Mouse (Mus musculus) bone marrow, adult 2 months (tissue): ENCODE data around the gene Eif5a2. TPM values are rescaled to one million over a fixed set of nuclear protein-coding genes. Genes with fewer than 3 reads are reported as not detected.

Experiments used
- H3K27ac ChIP-seq: fragments of 200-500 bp; 2 replicates; pipeline ENCODE4 v1.5.1; 2012; ENCODE audit warnings: low read depth, mild to moderate bottlenecking, control low read depth, inconsistent platforms, low read length; ENCODE audit not compliant: control insufficient read depth, poor library complexity, insufficient read depth
- H3K4me1 ChIP-seq: fragments of 200-500 bp; 2 replicates; pipeline ENCODE4 v1.6.1; 2011; ENCODE audit warnings: low read length; ENCODE audit not compliant: control insufficient read depth, insufficient read depth
- H3K4me3 ChIP-seq: fragments of 200-500 bp; replicated peaks from 2 replicates; pipeline ENCODE3; 2011; ENCODE audit warnings: mild to moderate bottlenecking, low read depth, low read length, control low read depth; ENCODE audit not compliant: control insufficient read depth
- CTCF ChIP-seq: fragments of 200-500 bp; IDR thresholded peaks from 2 replicates; pipeline ENCODE4 v1.5.1; 2011; ENCODE audit warnings: low read length, control low read depth; ENCODE audit not compliant: control insufficient read depth, insufficient read depth
- POLR2A ChIP-seq: fragments of 200-500 bp; IDR thresholded peaks from 2 replicates; pipeline ENCODE4 v1.6.1; 2011; ENCODE audit warnings: low read depth, mild to moderate bottlenecking, control low read depth, low read length, borderline replicate concordance; ENCODE audit not compliant: control insufficient read depth
- WGBS: fragments of 180-500 bp; shearing (Covaris S2); methylation state at CpG from one replicate; pipeline ENCODE4 v1.1.7; 2018; 5-methylcytosine and 5-hydroxymethylcytosine counted together
- polyA plus RNA-seq: library from polyadenylated mRNA; stranded (reverse); fragments of >200 nt; gene quantifications from 2 replicates; pipeline ENCODE4 v1.2.4, GENCODE M21; 2011; ENCODE audit warnings: low replicate concordance; ENCODE audit not compliant: missing spikeins, insufficient read depth, insufficient read length

Eif5a2 gene
- polyA plus RNA-seq, 1 experiment, result 1.5 TPM

DNA sequence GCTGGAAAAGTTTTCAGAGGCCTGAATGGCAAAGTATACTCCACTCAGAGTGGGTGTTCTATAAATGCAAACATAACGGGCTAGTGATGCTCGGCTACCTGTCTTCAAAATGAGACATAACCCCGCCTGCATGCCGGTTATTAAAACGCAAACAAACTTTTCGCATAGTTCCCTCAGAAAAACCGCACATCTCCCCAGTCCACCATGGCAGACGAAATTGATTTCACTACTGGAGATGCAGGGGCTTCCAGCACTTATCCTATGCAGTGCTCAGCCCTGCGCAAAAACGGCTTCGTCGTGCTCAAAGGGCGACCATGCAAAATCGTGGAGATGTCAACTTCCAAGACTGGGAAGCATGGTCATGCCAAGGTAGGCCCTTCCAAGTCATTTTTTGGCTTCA, 772 bp downstream of the Eif5a2 start:
- H3K4me3 ChIP-seq, result peak overlapping the region; percentile 62
- no peak overlapping the region for H3K27ac ChIP-seq
- TF ChIP-seq CTCF (no peak), POLR2A (no peak)
- 33% methylated on average over 14 of the region's 14 CpGs for WGBS
- peaks cover 1% of the 10 kb centered on the region; the same call in 1 of the 2 replicates for H3K4me1 ChIP-seq

DNA sequence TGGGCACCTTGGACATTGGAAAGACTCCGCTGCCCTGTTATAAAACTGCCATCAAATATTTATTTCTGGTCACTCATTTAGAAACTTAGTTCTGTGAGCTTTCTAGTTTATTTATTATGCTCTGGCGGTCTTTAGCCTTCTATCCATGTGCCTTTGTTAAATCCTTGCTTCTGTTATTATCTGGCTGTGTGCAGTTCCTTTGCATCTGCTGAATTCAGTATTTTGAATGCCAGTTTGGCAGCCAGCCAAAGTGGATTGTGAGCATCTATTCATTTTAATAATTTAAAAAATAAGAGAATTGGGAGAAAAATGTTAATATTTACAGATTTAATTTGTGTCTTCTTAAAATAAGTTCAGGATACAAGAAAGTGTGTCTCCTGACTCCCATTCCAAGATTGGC, 3.1 kb downstream of the Eif5a2 start:
- H3K4me3 ChIP-seq, result no peak overlapping the region
- H3K27ac ChIP-seq, result no peak overlapping the region
- no peak for TF ChIP-seq CTCF
- no peak for TF ChIP-seq POLR2A
- H3K4me1 ChIP-seq, result peaks cover 1% of the 10 kb centered on the region; the same call in 1 of the 2 replicates
- WGBS, result 81% methylated on average over 2 of the region's 2 CpGs

DNA sequence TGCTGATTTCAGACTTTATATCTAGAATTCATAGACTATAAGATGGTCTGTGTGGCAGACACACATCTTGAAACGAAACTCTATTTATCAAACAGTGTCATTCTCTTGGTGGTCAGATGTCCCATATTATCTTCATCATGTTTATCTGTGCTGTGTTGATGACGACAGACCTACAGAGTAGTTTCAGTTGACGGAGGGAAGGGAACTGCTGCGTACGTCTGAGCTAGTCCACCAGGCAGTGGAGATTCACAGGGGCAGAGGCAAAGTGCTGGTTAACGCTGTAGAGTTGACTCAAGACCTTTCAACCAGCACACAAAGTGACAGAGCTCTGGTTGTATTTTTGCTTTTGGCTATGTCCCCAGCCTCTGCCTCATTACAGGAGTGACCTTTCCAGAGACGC, 13.8 kb downstream of the Eif5a2 start:
- no peak for TF ChIP-seq POLR2A
- no peak for TF ChIP-seq CTCF

DNA sequence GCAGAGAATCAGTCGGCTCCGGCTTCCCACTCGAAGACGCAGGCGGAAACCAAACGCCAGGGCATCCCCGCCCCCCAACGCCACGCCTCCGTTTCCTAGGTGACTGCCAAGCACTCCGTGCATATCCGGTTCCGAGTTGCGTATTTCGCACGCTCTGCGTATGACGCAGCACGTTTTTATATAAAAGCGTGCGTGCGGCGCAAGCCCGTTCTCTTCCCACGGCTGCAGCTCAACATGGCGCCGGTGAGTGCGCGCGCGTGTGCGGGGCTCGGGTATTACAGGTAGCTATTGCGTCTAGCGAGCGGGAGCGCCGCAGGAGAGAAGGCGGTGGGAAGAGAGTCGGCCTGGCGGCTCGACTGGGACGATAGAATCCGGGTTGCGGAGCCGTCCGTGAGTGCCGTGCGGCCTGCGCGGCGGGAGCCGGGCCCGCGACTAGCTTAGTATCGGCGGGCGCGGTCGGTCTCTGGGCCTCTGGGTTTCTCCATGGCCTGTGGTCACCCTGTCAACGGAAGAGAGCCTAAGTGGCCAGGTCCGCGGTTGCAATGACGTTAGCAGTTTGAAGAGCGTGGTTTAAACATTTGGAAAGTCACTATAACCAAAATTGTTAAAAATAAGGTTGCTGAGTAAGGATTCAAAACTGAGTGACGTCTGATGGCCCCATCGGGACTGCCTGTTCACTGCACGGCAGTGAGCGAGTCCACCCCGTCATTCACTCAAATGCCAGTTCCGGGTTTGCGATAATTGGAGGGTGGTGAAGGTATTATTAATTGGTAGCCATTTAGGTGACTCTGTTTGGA, 24.4 kb downstream of the Eif5a2 start, which contains the start of gene Rpl22l1:
TSS of gene Rpl22l1 (plus strand) at position 136 of the 797 bp plus-strand sequence.
- under 1% methylated on average over 72 of the region's 72 CpGs for whole genome bisulfite sequencing
- peak within 1 kb of the TSS; percentile 71 for H3K27ac ChIP-seq
- peak within 1 kb of the TSS; percentile 91 for H3K4me3 ChIP-seq
- H3K4me1 ChIP-seq, result no peaks in the 10 kb centered on the region
- TF ChIP-seq CTCF (no peak), POLR2A (peak; percentile 97)

More for the DNA sequence above, 13.8 kb downstream of the Eif5a2 start:
- no peak overlapping the region for H3K4me3 ChIP-seq
- 74% methylated on average over 7 of the region's 7 CpGs for WGBS
- H3K27ac ChIP-seq, result no peak overlapping the region
- H3K4me1 ChIP-seq, result no peaks in the 10 kb centered on the region

DNA sequence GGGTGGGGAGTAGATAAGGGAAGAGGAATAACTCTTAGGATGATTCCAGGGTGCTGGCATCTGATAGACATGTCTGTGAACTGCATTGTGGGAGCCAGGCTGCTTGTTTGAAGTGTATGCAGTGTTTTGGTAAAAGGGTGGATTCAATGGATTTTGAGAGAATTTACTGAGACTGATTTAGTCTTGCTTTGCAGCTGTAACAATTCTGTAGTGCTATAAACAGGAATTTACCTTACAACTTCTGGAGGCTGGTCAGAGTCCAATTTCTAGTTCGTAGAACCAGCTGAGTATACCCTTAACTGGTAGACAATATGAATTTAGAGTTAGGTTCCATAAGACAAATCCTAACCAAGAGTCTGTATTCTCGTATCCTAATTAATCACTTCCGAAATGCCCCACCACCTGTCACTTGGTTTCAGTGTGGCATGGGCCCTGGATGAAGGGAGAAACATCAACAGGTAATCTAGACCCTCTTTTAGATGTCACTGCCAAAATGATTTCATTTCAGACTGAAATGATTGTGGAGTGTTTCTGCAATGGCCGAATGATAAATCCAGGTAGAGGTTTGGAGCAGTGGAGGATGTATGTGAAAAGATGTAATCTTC, 27.1 kb downstream of the Eif5a2 start:
- WGBS, result 93% methylated on average over 4 of the region's 4 CpGs
- H3K4me3 ChIP-seq, result no peak overlapping the region
- TF ChIP-seq POLR2A (no peak), CTCF (no peak)
- H3K27ac ChIP-seq, result no peak overlapping the region
- no peaks in the 10 kb centered on the region for H3K4me1 ChIP-seq

DNA sequence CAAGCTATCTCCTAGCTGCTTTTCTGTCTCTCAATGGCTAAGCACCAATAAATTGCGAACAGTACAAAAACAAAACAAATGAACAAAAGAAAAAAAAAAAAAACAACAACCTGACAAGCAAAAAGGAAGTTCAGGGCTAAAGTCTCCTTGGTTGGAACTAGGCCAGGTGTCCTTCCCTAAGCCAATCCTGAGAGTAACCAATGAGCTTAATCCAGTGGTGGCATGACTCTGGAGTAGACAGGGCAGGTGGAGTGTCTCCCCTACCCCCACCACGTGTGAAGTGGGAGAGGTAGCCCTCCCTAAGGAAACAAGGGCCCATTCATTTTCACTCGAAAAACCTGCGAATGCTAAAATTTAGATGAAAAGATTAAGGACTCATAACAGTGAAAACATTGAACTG, 30.4 kb downstream of the Eif5a2 start:
- H3K27ac ChIP-seq, result no peak overlapping the region
- no peaks in the 10 kb centered on the region for H3K4me1 ChIP-seq
- WGBS, result 71% methylated on average over 4 of the region's 4 CpGs
- H3K4me3 ChIP-seq, result no peak overlapping the region
- no peak for TF ChIP-seq POLR2A
- TF ChIP-seq CTCF, result no peak

DNA sequence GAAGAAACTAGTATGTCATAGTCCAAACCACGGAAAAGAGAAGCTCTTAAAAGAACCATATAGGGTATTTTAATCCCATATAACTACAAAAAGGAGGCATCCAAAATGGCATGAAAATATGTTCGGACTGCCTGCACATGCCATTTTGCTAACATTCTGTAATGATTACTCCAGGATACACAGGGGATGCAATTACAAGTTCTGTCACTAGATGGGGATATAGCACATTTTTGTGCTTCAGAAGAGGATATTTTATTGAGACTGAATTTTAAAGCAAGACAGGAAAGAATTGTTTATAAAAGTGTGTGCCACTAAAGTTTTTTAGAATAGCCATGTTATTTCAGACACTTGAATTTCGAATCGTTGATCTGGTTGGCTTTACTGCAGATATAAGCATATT, 33.3 kb downstream of the Eif5a2 start:
- no peak for TF ChIP-seq CTCF
- no peak for TF ChIP-seq POLR2A
- Histone ChIP-seq H3K4me3 (no peak overlapping the region), H3K4me1 (no peaks in the 10 kb centered on the region), H3K27ac (no peak overlapping the region)
- 4% methylated on average over 4 of the region's 4 CpGs for WGBS

DNA sequence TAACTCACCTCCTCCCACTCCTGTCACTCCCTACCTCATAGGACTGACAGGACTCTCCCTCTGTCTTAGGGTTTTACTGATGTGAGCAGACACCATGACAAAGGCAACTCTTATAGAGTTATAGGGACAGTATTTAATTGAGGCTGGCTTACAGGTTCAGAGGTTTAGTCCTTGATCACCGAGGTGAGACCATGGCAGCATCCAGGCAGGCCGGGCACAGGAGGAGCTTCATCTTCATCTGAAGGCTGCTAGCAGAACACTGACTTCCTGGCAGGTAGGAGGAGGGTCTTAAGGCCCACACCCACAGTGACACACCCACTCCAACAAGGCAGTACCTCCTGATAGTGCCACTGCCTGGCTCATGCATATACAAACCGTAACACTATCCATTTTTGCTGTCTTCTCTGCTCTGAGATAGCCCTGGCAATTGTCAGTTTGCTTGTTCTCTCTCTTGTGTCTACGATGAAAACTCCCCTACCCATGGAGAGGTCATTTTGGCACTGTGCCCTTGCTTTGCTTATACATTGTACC, 35.0 kb downstream of the Eif5a2 start:
- 68% methylated on average over 4 of the region's 4 CpGs for WGBS
- Histone ChIP-seq H3K27ac (no peak overlapping the region), H3K4me1 (no peaks in the 10 kb centered on the region), H3K4me3 (no peak overlapping the region)
- TF ChIP-seq CTCF (no peak), POLR2A (no peak)

DNA sequence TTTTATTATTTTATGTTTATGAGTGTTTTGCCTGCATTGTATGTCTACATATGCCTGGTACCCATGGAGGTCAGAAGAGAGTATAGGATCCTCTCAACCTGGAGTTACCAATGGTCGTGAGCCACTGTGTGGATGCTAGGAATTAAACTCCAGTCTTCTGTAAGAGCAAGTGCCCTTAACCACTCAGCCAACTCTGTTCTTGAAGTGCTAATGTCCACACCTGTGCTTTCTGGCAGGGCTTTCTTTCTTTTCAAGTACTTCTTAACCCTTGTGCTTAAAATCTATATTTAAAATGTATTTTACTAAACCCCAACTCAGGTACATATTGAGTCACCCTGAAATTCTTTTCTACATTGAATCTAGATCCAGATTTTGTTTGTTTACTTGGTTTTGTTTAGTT, 45.2 kb downstream of the Eif5a2 start:
- H3K27ac ChIP-seq, result no peak overlapping the region
- TF ChIP-seq CTCF (no peak), POLR2A (no peak)
- no peaks in the 10 kb centered on the region for H3K4me1 ChIP-seq
- no peak overlapping the region for H3K4me3 ChIP-seq
- 79% methylated on average over 1 of the region's 1 CpGs for WGBS
